Mouse (Mus musculus): ENCODE data around the gene Stk32c.

DNA sequence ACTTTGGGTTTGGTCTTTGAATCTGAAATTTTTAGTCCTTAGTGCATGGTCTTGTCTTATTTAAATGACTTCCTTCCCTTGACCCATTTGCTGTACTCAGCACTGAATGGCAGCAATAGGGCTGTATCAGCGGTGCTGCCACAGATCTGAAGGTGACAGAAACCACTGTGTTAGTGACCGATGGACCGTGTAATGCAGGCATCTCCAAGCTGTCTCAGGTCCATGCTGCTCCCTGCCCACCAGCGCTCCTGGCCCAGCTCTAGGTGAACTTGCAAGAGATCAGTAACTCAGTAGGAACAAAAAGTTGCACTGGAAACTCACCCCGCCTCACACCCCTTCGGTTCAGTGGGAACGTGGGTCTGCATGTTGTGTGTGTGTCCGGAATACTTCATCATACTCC is 130.8 kb downstream of the Stk32c start:
- TF ChIP-seq CTCF (conservative IDR thresholded peaks at IDR 0.05; ENCODE audit: insufficient read depth, insufficient read length, low read depth, low read length) (no peak), POLR2A (IDR thresholded peaks at IDR 0.05; ENCODE audit: low read depth, low read length) (no peak)
